Mouse (Mus musculus): ENCODE measurements around the gene Usp33.

The Usp33 gene

DNA sequence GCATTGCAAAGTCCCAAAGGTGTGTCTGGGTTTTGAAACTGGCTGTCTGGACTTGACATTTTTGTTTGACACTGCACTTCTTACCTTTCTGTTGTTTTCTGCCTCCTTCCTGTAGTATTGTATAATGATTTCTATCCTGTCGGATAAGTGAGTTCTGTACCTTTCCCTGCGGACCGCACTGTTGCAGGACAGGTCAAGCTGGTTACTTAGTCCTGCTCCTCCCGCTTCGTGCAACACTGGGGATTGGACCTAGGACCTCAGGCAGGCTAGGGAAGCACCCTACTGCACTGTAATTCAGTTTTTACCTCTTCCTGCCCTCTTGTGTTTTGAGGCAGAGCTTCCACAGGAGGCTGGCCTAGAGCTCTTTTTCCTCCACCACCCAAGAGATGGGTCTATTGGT, 54.2 kb downstream of the Usp33 start:
- in situ Hi-C loops (cut with MboI; ENCODE audit: low sequenced_read_pairs) = no loop called here

DNA sequence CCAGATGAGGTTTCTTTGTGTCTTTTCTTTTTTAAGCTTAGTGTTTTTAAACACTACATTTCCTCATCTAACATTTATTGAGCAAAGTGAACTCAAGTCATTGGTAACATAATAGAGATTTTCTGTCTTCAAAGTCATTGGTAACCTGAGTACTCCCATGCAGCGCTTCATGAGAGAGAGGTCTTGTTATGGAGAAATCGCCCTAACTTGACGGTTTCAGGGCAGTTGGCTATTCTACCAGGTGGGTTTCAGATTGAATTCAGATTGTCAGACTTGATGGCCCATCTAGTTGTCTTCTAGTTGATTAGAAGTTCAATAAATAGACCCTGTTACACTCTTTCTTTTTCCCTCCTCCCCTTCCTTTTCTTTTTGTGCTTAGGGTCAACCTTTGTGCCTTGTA, 54.6 kb downstream of the Usp33 start:
- in situ Hi-C loops (cut with MboI; ENCODE audit: low sequenced_read_pairs) = no loop called here

DNA sequence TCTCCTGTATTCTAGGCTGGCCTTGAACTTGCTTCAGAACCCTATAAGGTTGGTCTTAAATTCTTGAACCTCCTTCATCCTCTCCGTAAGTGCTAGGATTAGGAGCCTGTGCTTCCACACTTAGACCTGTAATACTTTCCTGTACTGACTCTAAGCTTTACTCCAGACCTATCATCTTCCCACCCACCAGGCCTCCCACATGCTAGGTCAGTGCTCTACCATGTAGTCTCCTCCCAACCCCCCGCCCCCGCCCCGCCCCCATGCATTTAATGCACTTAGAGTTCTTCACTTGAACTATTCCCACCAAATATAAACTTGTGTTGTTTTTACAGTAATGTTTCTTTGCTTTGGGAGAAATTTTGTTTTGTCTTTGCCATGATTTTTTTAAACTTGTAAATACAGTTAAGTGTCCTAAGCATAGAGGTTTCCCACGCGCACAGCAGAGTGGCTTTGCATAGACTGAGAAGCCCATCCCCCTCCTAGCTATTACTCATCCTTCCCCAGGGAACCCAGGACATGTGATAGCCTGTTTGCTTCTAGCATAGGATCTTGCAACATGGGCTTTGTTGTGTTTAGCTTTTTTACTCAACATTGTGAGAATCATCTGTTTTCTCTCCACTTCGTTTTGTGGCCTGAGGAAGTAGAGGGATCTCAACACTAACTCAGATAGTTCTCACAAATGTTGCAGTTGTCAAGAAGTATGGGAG, 55.8 kb downstream of the Usp33 start:
- in situ Hi-C loops (cut with MboI; ENCODE audit: low sequenced_read_pairs) = no loop called here

DNA sequence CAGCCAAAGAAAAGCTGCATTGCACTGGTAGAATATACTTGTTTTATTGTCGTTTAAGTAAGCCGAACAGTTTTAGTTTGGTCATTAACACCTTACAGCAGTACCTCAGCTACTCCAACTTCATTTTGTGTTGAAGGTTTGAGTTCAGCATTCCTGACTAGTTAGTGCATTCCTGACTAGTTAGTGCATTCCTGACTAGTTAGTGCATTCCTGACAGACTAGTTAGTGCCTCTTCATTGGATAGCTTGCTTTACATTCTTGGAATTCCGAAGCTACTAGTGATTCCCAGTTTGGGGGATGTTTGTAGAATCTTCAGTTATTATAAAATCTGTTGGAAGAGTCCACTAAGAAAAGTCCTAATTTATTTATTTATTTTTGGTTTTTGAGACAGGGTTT, 56.4 kb downstream of the Usp33 start:
- in situ Hi-C loops (cut with MboI; ENCODE audit: low sequenced_read_pairs) = no loop called here

DNA sequence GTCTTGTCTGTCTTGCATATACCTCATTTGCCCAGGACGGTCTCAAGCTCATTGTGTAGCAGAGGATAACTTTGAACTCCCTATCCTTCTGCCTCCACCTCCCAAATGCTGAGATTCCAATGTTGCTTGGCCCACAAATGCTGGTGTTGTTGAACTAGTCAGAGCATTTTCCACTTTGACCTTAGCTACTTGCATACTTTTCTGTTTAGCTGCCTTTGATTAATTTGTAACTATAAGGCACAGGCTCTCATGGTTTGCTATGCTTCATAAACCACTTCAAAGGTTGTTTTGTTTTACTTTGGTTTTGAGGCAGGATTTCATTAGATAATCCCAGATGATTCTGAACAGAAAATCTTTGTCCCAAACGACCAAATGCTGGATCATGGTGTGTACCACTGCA, 57.5 kb downstream of the Usp33 start:
- in situ Hi-C loops (cut with MboI; ENCODE audit: low sequenced_read_pairs) = no loop called here

DNA sequence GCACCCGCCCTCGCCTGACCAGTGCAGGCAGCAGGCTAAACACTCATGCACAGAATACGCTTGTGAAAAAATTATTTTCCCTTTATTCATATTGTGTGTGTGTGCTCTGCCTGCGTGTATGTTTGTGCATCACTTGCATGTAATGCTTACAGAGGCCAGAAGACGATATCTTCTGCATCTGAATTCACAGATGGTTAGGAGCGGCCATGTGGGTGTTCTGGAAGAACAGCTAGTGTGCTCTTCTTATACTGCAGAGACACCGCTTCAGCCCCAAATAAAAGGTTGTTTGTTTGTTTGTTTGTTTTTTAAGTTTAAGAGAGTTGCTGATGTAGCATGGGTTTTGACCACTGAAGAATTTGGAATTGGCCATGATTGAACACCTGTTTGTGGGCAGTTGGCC, 59.1 kb downstream of the Usp33 start:
- in situ Hi-C loops (cut with MboI; ENCODE audit: low sequenced_read_pairs) = no loop called here

DNA sequence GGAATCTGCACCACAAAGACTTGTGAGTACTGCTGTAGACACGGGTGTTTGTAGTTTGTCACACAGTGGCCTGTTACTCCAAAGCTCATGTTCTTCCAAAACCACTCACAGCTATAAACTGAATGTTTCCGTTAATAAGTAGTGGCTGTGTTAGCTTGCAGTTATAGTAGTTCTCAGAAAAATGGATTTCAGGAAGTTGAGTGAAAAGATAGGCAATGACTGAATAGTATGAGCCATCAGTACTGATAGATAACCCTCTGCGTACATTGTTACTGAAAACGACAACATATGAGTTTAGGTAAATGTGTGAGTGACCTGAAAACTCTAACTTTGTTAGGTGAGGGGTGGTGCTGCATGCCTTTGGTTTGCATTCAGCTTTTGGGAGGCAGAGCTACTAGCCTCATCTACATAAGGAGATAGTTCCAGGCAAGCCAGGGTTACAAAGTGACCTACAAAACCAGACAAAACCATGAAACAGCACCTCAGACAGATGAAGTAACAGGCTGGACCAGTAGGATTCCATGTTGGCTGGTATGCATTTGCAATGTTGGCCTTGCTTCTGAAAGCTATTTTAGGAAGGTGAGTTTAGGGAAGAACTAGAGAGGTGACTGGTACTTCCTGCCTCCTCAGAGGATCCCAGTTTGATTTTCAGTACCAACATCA, 59.8 kb downstream of the Usp33 start:
- in situ Hi-C loops (cut with MboI; ENCODE audit: low sequenced_read_pairs) = no loop called here

DNA sequence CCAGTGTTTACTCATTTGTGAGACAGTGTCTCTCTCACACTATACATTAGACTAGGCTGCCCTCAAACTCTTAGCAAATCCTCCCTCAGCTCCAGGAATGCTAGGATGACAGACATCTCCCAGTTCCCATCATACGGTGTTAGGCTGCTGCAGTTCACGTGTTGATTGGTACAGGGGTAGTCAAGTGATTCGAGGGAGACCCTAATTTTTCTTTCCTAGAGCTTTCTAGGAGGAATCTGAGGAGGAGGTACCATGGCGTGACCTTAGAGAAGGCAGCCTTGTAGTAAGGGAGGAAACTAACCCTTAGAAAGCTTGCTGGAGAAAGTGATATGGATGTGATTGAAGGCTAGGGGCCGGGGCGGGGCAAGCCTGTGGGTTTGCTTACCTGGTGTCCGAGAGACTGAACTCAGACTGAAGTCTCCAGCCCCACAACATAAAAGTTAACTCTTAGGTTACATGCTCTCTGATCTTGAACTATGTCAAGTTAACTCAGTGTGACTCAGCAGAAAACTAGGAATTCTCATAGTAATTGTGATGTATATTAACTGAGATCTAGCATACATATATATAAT, 64.8 kb downstream of the Usp33 start:
- in situ Hi-C loops (cut with MboI; ENCODE audit: low sequenced_read_pairs) = no loop called here

DNA sequence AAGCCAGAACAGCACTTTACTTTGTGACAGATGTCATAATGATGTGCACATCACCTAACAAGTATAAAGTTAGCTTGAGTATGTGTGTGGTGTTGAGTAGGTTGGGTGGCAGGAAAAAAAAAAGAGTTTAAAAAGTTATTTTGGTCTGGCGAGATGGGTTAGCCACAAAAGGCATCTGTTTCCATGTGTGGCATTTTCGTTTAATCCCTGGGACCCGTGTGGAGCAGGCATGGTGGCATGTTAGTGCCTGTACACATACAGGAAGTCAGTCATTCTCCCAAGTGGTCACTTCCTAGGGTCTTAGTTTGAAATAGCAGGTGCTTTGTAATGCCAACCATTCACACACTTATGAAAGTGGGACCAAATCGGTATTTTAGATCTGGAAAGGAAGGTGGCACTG, 66.1 kb downstream of the Usp33 start:
- in situ Hi-C loops (cut with MboI; ENCODE audit: low sequenced_read_pairs) = no loop called here

DNA sequence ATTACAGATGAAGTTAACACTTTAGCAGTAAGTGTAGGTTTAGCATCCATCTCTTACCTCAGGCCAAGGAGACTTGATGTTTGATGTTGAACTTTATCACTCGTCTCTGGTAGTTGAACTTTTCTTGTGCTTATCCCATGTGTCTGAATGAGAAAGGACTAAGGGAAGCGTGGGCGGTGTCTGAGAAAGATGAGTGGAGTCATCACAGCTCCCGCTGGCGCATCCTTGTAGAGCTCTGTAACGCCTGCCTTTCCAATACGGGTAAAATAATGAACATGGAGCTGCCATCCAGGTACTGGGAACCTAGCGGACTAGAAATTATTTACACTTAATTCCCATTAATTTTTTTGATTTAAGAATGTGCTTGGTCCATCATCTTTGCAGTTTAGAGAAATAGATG, 82.6 kb downstream of the Usp33 start:
- in situ Hi-C loops (cut with MboI; ENCODE audit: low sequenced_read_pairs) = no loop called here

DNA sequence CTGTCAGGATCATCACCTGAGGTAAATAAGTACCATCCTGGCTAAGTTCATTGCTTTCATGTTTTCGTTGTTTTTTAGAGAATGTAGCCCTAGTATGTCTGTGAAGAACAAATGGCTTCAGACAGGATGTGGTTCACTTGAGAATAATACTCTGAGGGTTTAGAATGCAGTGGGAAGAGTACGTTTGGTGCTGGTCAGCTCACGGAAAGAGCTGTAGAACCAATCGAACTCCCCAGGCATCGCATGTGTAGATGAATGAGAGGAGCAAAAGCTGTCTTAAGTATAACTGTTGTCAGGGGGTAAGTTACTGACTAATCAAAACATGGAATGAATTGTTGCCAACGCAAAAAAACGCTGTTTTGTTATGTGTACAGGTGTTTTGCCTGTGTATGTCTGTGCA, 86.4 kb downstream of the Usp33 start:
- in situ Hi-C loops (cut with MboI; ENCODE audit: low sequenced_read_pairs) = no loop called here

DNA sequence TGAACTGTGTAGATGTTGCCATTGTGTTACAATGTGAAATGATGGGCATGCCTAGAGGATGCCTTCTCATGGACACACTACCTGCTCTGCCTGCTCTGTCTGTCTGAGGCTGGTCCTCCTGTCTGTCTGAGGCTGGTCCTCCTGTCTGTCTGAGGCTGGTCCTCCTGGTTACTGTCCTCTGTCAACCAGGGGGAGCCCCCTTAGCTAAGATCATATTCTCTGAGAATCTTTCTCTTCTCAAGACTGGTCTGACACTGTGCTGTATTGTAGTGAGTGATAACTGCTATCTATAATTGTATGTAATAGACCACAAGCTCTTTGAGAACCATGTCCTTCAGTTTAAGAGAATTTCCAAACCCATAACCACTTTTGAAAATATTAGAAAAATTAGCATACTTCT, 89.3 kb downstream of the Usp33 start:
- in situ Hi-C loops (cut with MboI; ENCODE audit: low sequenced_read_pairs) = no loop called here

DNA sequence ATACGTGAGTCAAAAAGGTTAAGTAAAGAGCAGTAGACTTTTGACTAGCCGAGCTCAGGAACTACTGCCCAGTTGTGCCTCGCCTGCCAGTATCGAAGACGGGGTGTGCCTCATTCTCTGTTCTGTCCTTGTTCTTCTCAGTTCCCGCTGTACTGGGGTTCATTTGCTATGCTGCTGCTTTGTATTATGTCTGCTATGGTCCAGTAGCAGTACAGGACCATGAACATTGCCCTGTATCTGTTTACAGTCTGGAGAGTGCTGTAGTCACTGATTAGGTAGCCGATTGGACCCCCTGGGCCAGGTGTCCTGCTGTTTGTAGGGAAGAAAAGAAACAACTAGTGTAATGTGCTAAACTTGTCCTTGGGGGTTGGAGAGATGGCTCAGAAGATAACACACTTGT, 91.8 kb downstream of the Usp33 start:
- in situ Hi-C loops (cut with MboI; ENCODE audit: low sequenced_read_pairs) = no loop called here

DNA sequence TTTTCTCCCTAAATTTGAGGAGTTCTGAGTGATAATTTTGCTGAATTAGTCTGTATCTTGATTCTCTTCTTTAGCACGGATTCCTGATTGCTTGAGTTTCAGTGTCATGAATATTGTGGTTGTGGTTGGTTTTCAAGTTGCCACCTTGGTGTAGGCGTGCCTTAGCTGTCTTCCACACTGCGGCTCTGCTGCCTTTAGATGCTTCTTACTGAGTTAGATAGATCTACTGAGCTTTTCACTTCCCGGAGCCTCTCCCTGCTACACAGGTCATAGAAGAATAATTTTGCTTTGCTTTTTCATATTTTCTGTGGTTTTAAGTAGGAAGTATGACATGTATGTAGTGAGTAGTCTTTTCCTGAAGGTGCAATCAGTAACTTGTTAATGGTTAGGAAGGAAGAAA, 96.5 kb downstream of the Usp33 start:
- in situ Hi-C loops (cut with MboI; ENCODE audit: low sequenced_read_pairs) = no loop called here

Measured in CH12F3 (cell line).